Mouse (Mus musculus) C2C12 (cell line): ENCODE data around the gene Stox2. TPM values are rescaled to one million over a fixed set of nuclear protein-coding genes. Genes with fewer than 3 reads are reported as not detected.

ENCODE experiments used
- H3K27me3 ChIP-seq: one replicate; pipeline ENCODE4 v1.6.1; 2011; ENCODE audit not compliant: control insufficient read depth, insufficient read depth, insufficient read length
- H3K36me3 ChIP-seq: one replicate; pipeline ENCODE4 v1.6.1; 2011; ENCODE audit not compliant: control insufficient read depth, insufficient read depth
- H3K4me3 ChIP-seq: one replicate; pipeline ENCODE4 v1.5.1; 2011; ENCODE audit warnings: mild to moderate bottlenecking, control low read depth; ENCODE audit not compliant: poor library complexity, insufficient read depth, severe bottlenecking
- H3K79me2 ChIP-seq: one replicate; pipeline ENCODE4 v1.6.1; 2011; ENCODE audit not compliant: control insufficient read depth, insufficient read depth
- H3K79me3 ChIP-seq: one replicate; pipeline ENCODE4 v1.6.1; 2011; ENCODE audit warnings: low read depth, control low read depth
- H3ac ChIP-seq: one replicate; pipeline ENCODE3; 2011; ENCODE audit warnings: low read depth; ENCODE audit not compliant: control insufficient read depth, insufficient read length
- CEBPB ChIP-seq: IDR thresholded peaks from one replicate; pipeline ENCODE4 v1.6.1; 2011; ENCODE audit warnings: low read depth, mild to moderate bottlenecking, control low read depth, moderate library complexity
- CTCF ChIP-seq: IDR thresholded peaks from one replicate; pipeline ENCODE4 v1.5.1; 2011; ENCODE audit not compliant: control insufficient read depth, insufficient read depth, insufficient read length
- FOSL1 ChIP-seq: IDR thresholded peaks from one replicate; pipeline ENCODE4 v1.8.0; 2011; ENCODE audit warnings: mild to moderate bottlenecking, low read length; ENCODE audit not compliant: poor library complexity, insufficient read depth, severe bottlenecking
- MAX ChIP-seq: IDR thresholded peaks from one replicate; pipeline ENCODE4 v1.6.1; 2011; ENCODE audit warnings: mild to moderate bottlenecking, control low read depth
- MYOD1 ChIP-seq: IDR thresholded peaks from one replicate; pipeline ENCODE4 v1.6.1; 2011; ENCODE audit warnings: low read depth; ENCODE audit not compliant: control insufficient read depth, insufficient read length
- MYOG ChIP-seq: IDR thresholded peaks from one replicate; pipeline ENCODE4 v1.6.1; 2011; ENCODE audit not compliant: control insufficient read depth, insufficient read length; ENCODE audit errors: extremely low read depth
- USF1 ChIP-seq: IDR thresholded peaks from one replicate; pipeline ENCODE4 v1.6.1; 2011; ENCODE audit warnings: low read depth, mild to moderate bottlenecking, control low read depth, moderate library complexity
- polyA plus RNA-seq: library from polyadenylated mRNA; unstranded; fragments of >200 nt; fragmentation: generic; extraction: Trizol; gene quantifications from one replicate; pipeline ENCODE4 v1.2.1, GENCODE M21; 2012; ENCODE audit warnings: missing spikeins

Stox2 gene
- polyA plus RNA-seq, 1 experiment = 0.01 TPM

GRCm38 (mm10) chr8:47250832-47251231 is 195.3 kb downstream of the Stox2 start:
- Histone ChIP-seq H3K27me3 (no peaks in the 10 kb centered on the region), H3K79me2 (no peaks in the 10 kb centered on the region), H3ac (no peak overlapping the region), H3K36me3 (no peaks in the 10 kb centered on the region), H3K4me3 (no peak overlapping the region), H3K79me3 (no peaks in the 10 kb centered on the region)
- TF ChIP-seq USF1 (no peak), MAX (no peak), FOSL1 (no peak), CTCF (no peak), MYOG (no peak), CEBPB (no peak), MYOD1 (no peak)

GRCm38 (mm10) chr8:47245116-47245515 is 201.0 kb downstream of the Stox2 start:
- no peak overlapping the region for H3ac ChIP-seq
- H3K4me3 ChIP-seq = no peak overlapping the region
- no peaks in the 10 kb centered on the region for H3K79me2 ChIP-seq
- TF ChIP-seq MYOG (no peak), USF1 (no peak), MYOD1 (no peak), CTCF (no peak), CEBPB (no peak), MAX (no peak), FOSL1 (no peak)
- peaks cover 3% of the 10 kb centered on the region for H3K27me3 ChIP-seq
- H3K36me3 ChIP-seq = no peaks in the 10 kb centered on the region
- H3K79me3 ChIP-seq = no peaks in the 10 kb centered on the region

GRCm38 (mm10) chr8:47244202-47244601 is 202.0 kb downstream of the Stox2 start:
- no peaks in the 10 kb centered on the region for H3K36me3 ChIP-seq
- no peaks in the 10 kb centered on the region for H3K79me3 ChIP-seq
- no peaks in the 10 kb centered on the region for H3K79me2 ChIP-seq
- no peak for TF ChIP-seq CTCF
- TF ChIP-seq FOSL1 = no peak
- TF ChIP-seq MAX = no peak
- no peak for TF ChIP-seq CEBPB
- no peak for TF ChIP-seq USF1
- TF ChIP-seq MYOD1 = no peak
- no peak for TF ChIP-seq MYOG
- peaks cover 3% of the 10 kb centered on the region for H3K27me3 ChIP-seq
- H3ac ChIP-seq = no peak overlapping the region
- H3K4me3 ChIP-seq = no peak overlapping the region

- H3K4me3 ChIP-seq = no peak overlapping the region
- peaks cover 3% of the 10 kb centered on the region for H3K27me3 ChIP-seq
- no peak overlapping the region for H3ac ChIP-seq
- no peak for TF ChIP-seq MYOG
- TF ChIP-seq FOSL1 = no peak
- no peak for TF ChIP-seq MYOD1
- no peaks in the 10 kb centered on the region for H3K36me3 ChIP-seq
- no peaks in the 10 kb centered on the region for H3K79me2 ChIP-seq
- H3K79me3 ChIP-seq = no peaks in the 10 kb centered on the region
Measured at GRCm38 (mm10) chr8:47243631-47244030, 202.5 kb downstream of the Stox2 start.

- TF ChIP-seq MYOD1 (no peak), MAX (no peak), USF1 (no peak)
- no peaks in the 10 kb centered on the region for H3K36me3 ChIP-seq
- H3K79me3 ChIP-seq = no peaks in the 10 kb centered on the region
- H3K79me2 ChIP-seq = no peaks in the 10 kb centered on the region
- no peak overlapping the region for H3K4me3 ChIP-seq
- peaks cover 3% of the 10 kb centered on the region for H3K27me3 ChIP-seq
- H3ac ChIP-seq = no peak overlapping the region
Measured at GRCm38 (mm10) chr8:47243016-47243630, 203.0 kb downstream of the Stox2 start.

GRCm38 (mm10) chr8:47242207-47243004 is 203.8 kb downstream of the Stox2 start:
- Histone ChIP-seq H3K36me3 (no peaks in the 10 kb centered on the region), H3K4me3 (no peak overlapping the region), H3K27me3 (peaks cover 3% of the 10 kb centered on the region), H3K79me2 (no peaks in the 10 kb centered on the region), H3ac (no peak overlapping the region), H3K79me3 (no peaks in the 10 kb centered on the region)
- no peak for TF ChIP-seq FOSL1
- no peak for TF ChIP-seq MYOD1
- no peak for TF ChIP-seq USF1
- TF ChIP-seq CTCF = no peak
- TF ChIP-seq MAX = no peak
- TF ChIP-seq CEBPB = no peak
- no peak for TF ChIP-seq MYOG
